Mouse (Mus musculus) ES-Bruce4 (cell line): ENCODE measurements around the gene Smim10l1.

ENCODE experiments used
- CTCF ChIP-seq: IDR thresholded peaks from one replicate; pipeline ENCODE4 v1.8.1; 2011; ENCODE audit warnings: low read depth, low read length
- EP300 ChIP-seq: IDR thresholded peaks from 2 replicates; pipeline ENCODE4 v1.6.1; 2011; ENCODE audit warnings: low read depth, low read length; ENCODE audit not compliant: insufficient read depth
- POLR2A ChIP-seq: IDR thresholded peaks from one replicate; pipeline ENCODE4 v1.8.1; 2011; ENCODE audit warnings: low read length; ENCODE audit not compliant: insufficient read depth

- TF ChIP-seq CTCF (no peak), POLR2A (no peak), EP300 (no peak)
These were observed 49.0 kb upstream of the Smim10l1 start, which contains the start of gene Tas2r140 for GRCm38 (mm10) chr6:133055716-133056115.
